Mouse (Mus musculus) thymus, adult 2 months (tissue): ENCODE measurements around the gene Clec2d. TPM values are rescaled to one million over a fixed set of nuclear protein-coding genes. Genes with fewer than 3 reads are reported as not detected.

Experiments
- DNase-seq: peaks from one replicate; pipeline ENCODE4 v3.0.0; 2021
- H3K27ac ChIP-seq: fragments of 200-500 bp; 2 replicates; pipeline ENCODE4 v1.5.1; 2012; ENCODE audit warnings: low read length, control low read depth; ENCODE audit not compliant: control insufficient read depth, insufficient read depth
- H3K27me3 ChIP-seq: fragments of 200-500 bp; 2 replicates; pipeline ENCODE4 v1.6.1; 2012; ENCODE audit warnings: mild to moderate bottlenecking, low read length, moderate library complexity, mixed read lengths; ENCODE audit not compliant: control insufficient read depth, insufficient read depth
- H3K36me3 ChIP-seq: fragments of 200-500 bp; 2 replicates; pipeline ENCODE4 v1.6.1; 2012; ENCODE audit warnings: mild to moderate bottlenecking, low read length, moderate library complexity; ENCODE audit not compliant: control insufficient read depth, insufficient read depth
- H3K4me1 ChIP-seq: fragments of 200-500 bp; replicated peaks from 2 replicates; pipeline ENCODE4 v1.6.1; 2012; ENCODE audit warnings: low read length; ENCODE audit not compliant: control insufficient read depth, insufficient read depth
- H3K4me3 ChIP-seq: fragments of 200-500 bp; 2 replicates; pipeline ENCODE4 v1.5.1; 2012; ENCODE audit warnings: mild to moderate bottlenecking, low read length, control low read depth, moderate library complexity; ENCODE audit not compliant: control insufficient read depth, insufficient read depth
- CTCF ChIP-seq: fragments of 200-500 bp; IDR thresholded peaks from 2 replicates; pipeline ENCODE4 v1.5.1; 2012; ENCODE audit warnings: mild to moderate bottlenecking, control low read depth, low read length, moderate library complexity, borderline replicate concordance; ENCODE audit not compliant: control insufficient read depth, poor library complexity, insufficient read depth; ENCODE audit errors: extremely low read depth
- POLR2A ChIP-seq: fragments of 200-500 bp; IDR thresholded peaks from 2 replicates; pipeline ENCODE4 v1.6.1; 2012; ENCODE audit warnings: mild to moderate bottlenecking, low read length, control low read depth, moderate library complexity; ENCODE audit not compliant: control insufficient read depth, poor library complexity, insufficient read depth; ENCODE audit errors: extremely low read depth
- WGBS: fragments of 180-500 bp; shearing (Covaris S2); methylation state at CpG from one replicate; pipeline ENCODE4 v1.1.7; 2018; 5-methylcytosine and 5-hydroxymethylcytosine counted together
- polyA plus RNA-seq: library from polyadenylated mRNA; depleted of rRNA; stranded (reverse); fragments of >200 nt; gene quantifications from 2 replicates; pipeline ENCODE4 v1.2.3, GENCODE M21; 2012

Clec2d gene
- polyA plus RNA-seq, 1 experiment, result 91.5 TPM

GRCm38 (mm10) chr6:129222188-129222800 lies 41.9 kb downstream of the Clec2d start:
- DNase-seq, result no peak
- 95% methylated on average over 3 of the region's 3 CpGs for WGBS
- Histone ChIP-seq H3K4me3 (no peak overlapping the region), H3K36me3 (no peaks in the 10 kb centered on the region), H3K4me1 (peaks cover 9% of the 10 kb centered on the region), H3K27me3 (no peaks in the 10 kb centered on the region; the same call in 1 of the 2 replicates), H3K27ac (no peak overlapping the region)
- TF ChIP-seq CTCF, result no peak
- no peak for TF ChIP-seq POLR2A

- 94% methylated on average over 2 of the region's 2 CpGs for WGBS
- Histone ChIP-seq H3K36me3 (no peaks in the 10 kb centered on the region), H3K27me3 (no peaks in the 10 kb centered on the region), H3K27ac (peak overlapping the region; percentile 2; the same call in 1 of the 2 replicates), H3K4me3 (no peak overlapping the region), H3K4me1 (peaks cover 8% of the 10 kb centered on the region)
- no peak for DNase-seq
- no peak for TF ChIP-seq POLR2A
- TF ChIP-seq CTCF, result no peak
Observed at GRCm38 (mm10) chr6:129223611-129224010, 43.2 kb downstream of the Clec2d start.

GRCm38 (mm10) chr6:129224090-129224489 lies 43.7 kb downstream of the Clec2d start:
- no peaks in the 10 kb centered on the region for H3K36me3 ChIP-seq
- no peaks in the 10 kb centered on the region for H3K27me3 ChIP-seq
- peaks cover 10% of the 10 kb centered on the region for H3K4me1 ChIP-seq
- 98% methylated on average over 1 of the region's 1 CpGs for WGBS
- no peak for TF ChIP-seq CTCF
- TF ChIP-seq POLR2A, result no peak
- DNase-seq, result no peak
- H3K27ac ChIP-seq, result no peak overlapping the region
- no peak overlapping the region for H3K4me3 ChIP-seq

- Histone ChIP-seq H3K4me1 (peaks cover 12% of the 10 kb centered on the region), H3K27ac (peak overlapping the region; percentile 56; the same call in 1 of the 2 replicates)
- TF ChIP-seq CTCF (no peak), POLR2A (no peak)
Observed at GRCm38 (mm10) chr6:129225078-129225477, 44.7 kb downstream of the Clec2d start.

GRCm38 (mm10) chr6:129228935-129229773 lies 48.7 kb downstream of the Clec2d start:
- peaks cover 29% of the 10 kb centered on the region for H3K4me1 ChIP-seq
- TF ChIP-seq CTCF (no peak), POLR2A (no peak)
- 26% methylated on average over 3 of the region's 3 CpGs for WGBS
- H3K4me3 ChIP-seq, result no peak overlapping the region
- H3K27ac ChIP-seq, result peak overlapping the region; percentile 68; the same call in 1 of the 2 replicates
- H3K27me3 ChIP-seq, result no peaks in the 10 kb centered on the region
- 0 out of 2 replicates have a peak, but pooled peaks cover 4% of the 10 kb centered on the region for H3K36me3 ChIP-seq
- DNase-seq, result peak; percentile 21

More at GRCm38 (mm10) chr6:129225078-129225477, 44.7 kb downstream of the Clec2d start:
- 90% methylated on average over 2 of the region's 2 CpGs for WGBS
- H3K4me3 ChIP-seq, result no peak overlapping the region
- no peaks in the 10 kb centered on the region for H3K27me3 ChIP-seq
- H3K36me3 ChIP-seq, result no peaks in the 10 kb centered on the region
- no peak for DNase-seq

GRCm38 (mm10) chr6:129229774-129230578 lies 49.6 kb downstream of the Clec2d start:
- peak overlapping the region; percentile 68; the same call in 1 of the 2 replicates for H3K27ac ChIP-seq
- no peak for TF ChIP-seq CTCF
- no peak for TF ChIP-seq POLR2A
- 0 out of 2 replicates have a peak, but pooled peaks cover 4% of the 10 kb centered on the region for H3K36me3 ChIP-seq
- peaks cover 36% of the 10 kb centered on the region for H3K4me1 ChIP-seq
- no peaks in the 10 kb centered on the region for H3K27me3 ChIP-seq
- WGBS, result 31% methylated on average over 3 of the region's 3 CpGs
- H3K4me3 ChIP-seq, result no peak overlapping the region
- no peak for DNase-seq
